Mouse (Mus musculus) kidney, embryonic 15.5 days (tissue): ENCODE results near the gene Gm16181. TPM values are rescaled to one million over a fixed set of nuclear protein-coding genes. Genes with fewer than 3 reads are reported as not detected.
A peak's percentile ranks its signal among the peaks of the same experiment; 100 is the strongest.

Experiments used
- ATAC-seq: fragments of 200-750 bp; cut with Nextera tagmentation; replicated peaks from 2 replicates; pipeline ENCODE4 v1.8.0; 2017; ENCODE audit warnings: moderate TSS enrichment; ENCODE audit not compliant: low FRiP score
- H3K27ac ChIP-seq: fragments of 300-500 bp; sonication (generic); 2 replicates; pipeline ENCODE4 v1.5.1; 2015; ENCODE audit warnings: mild to moderate bottlenecking, inconsistent platforms
- H3K27me3 ChIP-seq: fragments of 300-500 bp; sonication (generic); 2 replicates; pipeline ENCODE4 v1.6.1; 2015; ENCODE audit warnings: inconsistent platforms
- H3K36me3 ChIP-seq: fragments of 300-500 bp; sonication (generic); 2 replicates; pipeline ENCODE4 v1.6.1; 2015; ENCODE audit warnings: inconsistent platforms
- H3K4me1 ChIP-seq: fragments of 300-500 bp; sonication (generic); 2 replicates; pipeline ENCODE4 v1.6.1; 2015; ENCODE audit warnings: inconsistent platforms
- H3K4me2 ChIP-seq: fragments of 300-500 bp; sonication (generic); 2 replicates; pipeline ENCODE4 v1.6.1; 2015; ENCODE audit warnings: moderate library complexity, mild to moderate bottlenecking, inconsistent platforms
- H3K4me3 ChIP-seq: fragments of 300-500 bp; sonication (generic); replicated peaks from 2 replicates; pipeline ENCODE4 v1.5.1; 2015; ENCODE audit warnings: mild to moderate bottlenecking, inconsistent platforms
- H3K9ac ChIP-seq: fragments of 300-500 bp; sonication (generic); 2 replicates; pipeline ENCODE4 v1.6.1; 2015; ENCODE audit warnings: mild to moderate bottlenecking, inconsistent platforms
- H3K9me3 ChIP-seq: fragments of 300-500 bp; sonication (generic); replicated peaks from 2 replicates; pipeline ENCODE4 v1.6.1; 2016; ENCODE audit warnings: inconsistent platforms
- WGBS: fragments of 180-500 bp; shearing (Covaris S2); methylation state at CpG from one replicate; pipeline ENCODE4 v1.1.7; 2015; ENCODE audit warnings: mixed read lengths; 5-methylcytosine and 5-hydroxymethylcytosine counted together
- polyA plus RNA-seq: library from polyadenylated mRNA; unstranded; fragments of >200 nt; fragmentation: Nextera tagmentation; extraction: Ambion mirVana; gene quantifications from 2 replicates; pipeline ENCODE4 v1.2.1, GENCODE M21; 2015

Gm16181 gene
- polyA plus RNA-seq, 1 experiment from 2014 or later = 0.65 TPM

GRCm38 (mm10) chr17:35198029-35198428 is 22.6 kb upstream of the Gm16181 start:
- Histone ChIP-seq H3K9me3 (no peaks in the 10 kb centered on the region), H3K4me1 (peaks cover 26% of the 10 kb centered on the region), H3K27ac (no peak overlapping the region), H3K9ac (no peak overlapping the region), H3K4me2 (no peak overlapping the region), H3K27me3 (peaks cover 87% of the 10 kb centered on the region), H3K36me3 (no peaks in the 10 kb centered on the region), H3K4me3 (no peak overlapping the region)
- no peak for ATAC-seq
- WGBS = 71% methylated on average over 7 of the region's 7 CpGs

GRCm38 (mm10) chr17:35198946-35199345 is 21.7 kb upstream of the Gm16181 start:
- Histone ChIP-seq H3K4me2 (no peak overlapping the region), H3K9me3 (no peaks in the 10 kb centered on the region), H3K4me3 (no peak overlapping the region), H3K36me3 (no peaks in the 10 kb centered on the region), H3K9ac (no peak overlapping the region), H3K4me1 (peaks cover 26% of the 10 kb centered on the region), H3K27ac (no peak overlapping the region), H3K27me3 (peaks cover 88% of the 10 kb centered on the region)
- WGBS = 31% methylated on average over 8 of the region's 8 CpGs
- no peak for ATAC-seq

- H3K27me3 ChIP-seq = peaks cover 83% of the 10 kb centered on the region
- no peaks in the 10 kb centered on the region for H3K36me3 ChIP-seq
- peaks cover 19% of the 10 kb centered on the region for H3K4me1 ChIP-seq
- WGBS = 89% methylated on average over 11 of the region's 11 CpGs
- H3K4me3 ChIP-seq = no peak overlapping the region
- no peak for ATAC-seq
- no peak overlapping the region for H3K4me2 ChIP-seq
- no peak overlapping the region for H3K27ac ChIP-seq
- no peaks in the 10 kb centered on the region for H3K9me3 ChIP-seq
- no peak overlapping the region for H3K9ac ChIP-seq
Observed at GRCm38 (mm10) chr17:35200398-35200797, 20.2 kb upstream of the Gm16181 start.

- H3K9ac ChIP-seq = no peak overlapping the region
- H3K4me3 ChIP-seq = no peak overlapping the region
- H3K4me2 ChIP-seq = no peak overlapping the region
- peaks cover 77% of the 10 kb centered on the region for H3K27me3 ChIP-seq
- H3K36me3 ChIP-seq = no peaks in the 10 kb centered on the region
- ATAC-seq = no peak
- no peaks in the 10 kb centered on the region for H3K9me3 ChIP-seq
- WGBS = 62% methylated on average over 11 of the region's 11 CpGs
- H3K4me1 ChIP-seq = peaks cover 12% of the 10 kb centered on the region
- H3K27ac ChIP-seq = no peak overlapping the region
Observed at GRCm38 (mm10) chr17:35201128-35201527, 19.5 kb upstream of the Gm16181 start.

- Histone ChIP-seq H3K36me3 (no peaks in the 10 kb centered on the region), H3K4me2 (peak within 1 kb of the TSS; percentile 35), H3K4me1 (peaks cover 10% of the 10 kb centered on the region), H3K9ac (no peak within 1 kb of the TSS), H3K9me3 (no peaks in the 10 kb centered on the region), H3K27ac (no peak within 1 kb of the TSS), H3K4me3 (0 out of 2 replicates have a peak within 1 kb of the TSS, but pooled peaks have one; percentile 4), H3K27me3 (peaks cover 70% of the 10 kb centered on the region)
- WGBS = 29% methylated on average over 13 of the region's 13 CpGs
- ATAC-seq = no peak
Observed at GRCm38 (mm10) chr17:35201787-35202186, 18.8 kb upstream of the Gm16181 start, which contains the start of gene Tnf. Gene Tnf, minus strand, starts transcription at chr17:35202007.

GRCm38 (mm10) chr17:35202442-35202841 is 18.2 kb upstream of the Gm16181 start:
- no peak overlapping the region for H3K27ac ChIP-seq
- no peak overlapping the region for H3K9ac ChIP-seq
- no peak overlapping the region for H3K4me3 ChIP-seq
- ATAC-seq = no peak
- WGBS = 78% methylated on average over 4 of the region's 4 CpGs
- peaks cover 66% of the 10 kb centered on the region for H3K27me3 ChIP-seq
- peaks cover 10% of the 10 kb centered on the region for H3K4me1 ChIP-seq
- no peaks in the 10 kb centered on the region for H3K36me3 ChIP-seq
- no peak overlapping the region for H3K4me2 ChIP-seq
- H3K9me3 ChIP-seq = no peaks in the 10 kb centered on the region

- Histone ChIP-seq H3K4me3 (no peak within 1 kb of the TSS), H3K4me2 (no peak within 1 kb of the TSS), H3K9ac (no peak within 1 kb of the TSS), H3K27ac (no peak within 1 kb of the TSS), H3K36me3 (no peaks in the 10 kb centered on the region), H3K4me1 (peaks cover 10% of the 10 kb centered on the region), H3K27me3 (peaks cover 53% of the 10 kb centered on the region), H3K9me3 (no peaks in the 10 kb centered on the region)
- no peak for ATAC-seq
- 38% methylated on average over 20 of the region's 20 CpGs for WGBS
Observed at GRCm38 (mm10) chr17:35204494-35205379, 15.9 kb upstream of the Gm16181 start, which contains the start of gene Lta. Gene Lta, minus strand, starts transcription at chr17:35205351.

GRCm38 (mm10) chr17:35205380-35205769 is 15.3 kb upstream of the Gm16181 start:
- Histone ChIP-seq H3K27ac (no peak overlapping the region), H3K27me3 (peaks cover 47% of the 10 kb centered on the region), H3K4me1 (peaks cover 10% of the 10 kb centered on the region), H3K36me3 (no peaks in the 10 kb centered on the region), H3K9ac (no peak overlapping the region), H3K4me2 (no peak overlapping the region), H3K4me3 (no peak overlapping the region), H3K9me3 (no peaks in the 10 kb centered on the region)
- 44% methylated on average over 10 of the region's 10 CpGs for WGBS
- ATAC-seq = 0 out of 2 replicates have a peak, but pooled peaks have one; percentile 33

GRCm38 (mm10) chr17:35209785-35210535 is 10.7 kb upstream of the Gm16181 start:
- 84% methylated on average over 12 of the region's 12 CpGs for WGBS
- Histone ChIP-seq H3K4me3 (no peak overlapping the region), H3K27me3 (0 out of 2 replicates have a peak, but pooled peaks cover 4% of the 10 kb centered on the region), H3K4me1 (peaks cover 12% of the 10 kb centered on the region; the same call in 1 of the 2 replicates), H3K36me3 (no peaks in the 10 kb centered on the region), H3K4me2 (no peak overlapping the region), H3K27ac (no peak overlapping the region), H3K9ac (no peak overlapping the region), H3K9me3 (no peaks in the 10 kb centered on the region)
- no peak for ATAC-seq

- Histone ChIP-seq H3K9me3 (no peaks in the 10 kb centered on the region), H3K4me1 (peaks cover 7% of the 10 kb centered on the region; the same call in 1 of the 2 replicates), H3K4me2 (no peak overlapping the region), H3K36me3 (no peaks in the 10 kb centered on the region), H3K4me3 (no peak overlapping the region), H3K27me3 (no peaks in the 10 kb centered on the region), H3K27ac (no peak overlapping the region), H3K9ac (no peak overlapping the region)
- no peak for ATAC-seq
- WGBS = 42% methylated on average over 3 of the region's 3 CpGs
Observed at GRCm38 (mm10) chr17:35210593-35210992, 10.0 kb upstream of the Gm16181 start.

- WGBS = 94% methylated on average over 5 of the region's 5 CpGs
- no peak for ATAC-seq
- Histone ChIP-seq H3K4me1 (peaks cover 7% of the 10 kb centered on the region; the same call in 1 of the 2 replicates), H3K4me2 (no peak overlapping the region), H3K9me3 (no peaks in the 10 kb centered on the region), H3K4me3 (no peak overlapping the region), H3K27ac (no peak overlapping the region), H3K36me3 (no peaks in the 10 kb centered on the region), H3K27me3 (no peaks in the 10 kb centered on the region), H3K9ac (no peak overlapping the region)
Observed at GRCm38 (mm10) chr17:35213071-35213470, 7.6 kb upstream of the Gm16181 start.
